Mouse (Mus musculus): ENCODE data around the gene Cox19. TPM values are rescaled to one million over a fixed set of nuclear protein-coding genes. Genes with fewer than 3 reads are reported as not detected.

Gene Cox19
- total and polyA plus RNA-seq, 3 experiments, result 10.0 to 40.8 (median 37.7) TPM

- TF ChIP-seq CTCF (IDR thresholded peaks at IDR 0.05; ENCODE audit: low read depth, low read length) (no peak), TAL1 (conservative IDR thresholded peaks at IDR 0.05; ENCODE audit: low read depth, low read length) (no peak), GATA2 (IDR thresholded peaks at IDR 0.05; ENCODE audit: borderline replicate concordance, low read depth, low read length) (no peak), POLR2AphosphoS5 (IDR thresholded peaks at IDR 0.05; ENCODE audit: insufficient replicate concordance, low read depth, low read length) (no peak), GATA1 (IDR thresholded peaks at IDR 0.05; ENCODE audit: borderline replicate concordance, low read length) (no peak)
- ATAC-seq (ENCODE audit: extremely low read depth, insufficient number of reproducible peaks, low FRiP score, poor library complexity, severe bottlenecking) (no peak), DNase-seq (ENCODE audit: low spot score) (no peak)
- Histone ChIP-seq H3K27me3 (ENCODE audit: insufficient read depth, low read length) (peaks cover 40% of the 10 kb centered on the region), H3K4me1 (ENCODE audit: insufficient read depth, low read depth, low read length) (peaks cover 35% of the 10 kb centered on the region), H3K4me3 (ENCODE audit: low read depth, low read length) (no peak overlapping the region), H3K36me3 (replicated peaks) (no peaks in the 10 kb centered on the region), H3K9me3 (replicated peaks) (peaks cover 5% of the 10 kb centered on the region)
Observed at GRCm38 (mm10) chr5:139294089-139294488, 57.1 kb downstream of the Cox19 start.

- peaks cover 36% of the 10 kb centered on the region for H3K4me1 ChIP-seq (ENCODE audit: insufficient read depth, low read depth, low read length)
- DNase-seq (ENCODE audit: low spot score) (no peak), ATAC-seq (ENCODE audit: extremely low read depth, insufficient number of reproducible peaks, low FRiP score, poor library complexity, severe bottlenecking) (no peak)
- H3K36me3 ChIP-seq (replicated peaks), result no peaks in the 10 kb centered on the region
- TF ChIP-seq GATA1 (IDR thresholded peaks at IDR 0.05; ENCODE audit: borderline replicate concordance, low read length) (no peak), TAL1 (conservative IDR thresholded peaks at IDR 0.05; ENCODE audit: low read depth, low read length) (no peak), GATA2 (IDR thresholded peaks at IDR 0.05; ENCODE audit: borderline replicate concordance, low read depth, low read length) (no peak), POLR2AphosphoS5 (IDR thresholded peaks at IDR 0.05; ENCODE audit: insufficient replicate concordance, low read depth, low read length) (no peak), CTCF (IDR thresholded peaks at IDR 0.05; ENCODE audit: low read depth, low read length) (no peak)
- H3K27me3 ChIP-seq (ENCODE audit: insufficient read depth, low read length), result peaks cover 31% of the 10 kb centered on the region
- H3K9me3 ChIP-seq (replicated peaks), result peaks cover 5% of the 10 kb centered on the region
- H3K4me3 ChIP-seq (ENCODE audit: low read depth, low read length), result no peak overlapping the region
Observed at GRCm38 (mm10) chr5:139291811-139292560, 59.2 kb downstream of the Cox19 start.

- peaks cover 49% of the 10 kb centered on the region for H3K4me1 ChIP-seq (ENCODE audit: insufficient read depth, low read depth, low read length)
- TF ChIP-seq GATA1 (IDR thresholded peaks at IDR 0.05; ENCODE audit: borderline replicate concordance, low read length) (no peak), CTCF (IDR thresholded peaks at IDR 0.05; ENCODE audit: low read depth, low read length) (no peak), GATA2 (IDR thresholded peaks at IDR 0.05; ENCODE audit: borderline replicate concordance, low read depth, low read length) (no peak), POLR2AphosphoS5 (IDR thresholded peaks at IDR 0.05; ENCODE audit: insufficient replicate concordance, low read depth, low read length) (no peak), TAL1 (conservative IDR thresholded peaks at IDR 0.05; ENCODE audit: low read depth, low read length) (no peak)
- H3K27me3 ChIP-seq (ENCODE audit: insufficient read depth, low read length), result peaks cover 31% of the 10 kb centered on the region
- H3K9me3 ChIP-seq (replicated peaks), result peaks cover 5% of the 10 kb centered on the region
- no peaks in the 10 kb centered on the region for H3K36me3 ChIP-seq (replicated peaks)
- no peak for ATAC-seq (ENCODE audit: extremely low read depth, insufficient number of reproducible peaks, low FRiP score, poor library complexity, severe bottlenecking)
- no peak overlapping the region for H3K4me3 ChIP-seq (ENCODE audit: low read depth, low read length)
- no peak for DNase-seq (ENCODE audit: low spot score)
Observed at GRCm38 (mm10) chr5:139290467-139291259, 60.6 kb downstream of the Cox19 start.

- peaks cover 60% of the 10 kb centered on the region for H3K4me1 ChIP-seq (ENCODE audit: insufficient read depth, low read depth, low read length)
- peaks cover 30% of the 10 kb centered on the region for H3K27me3 ChIP-seq (ENCODE audit: insufficient read depth, low read length)
- no peak overlapping the region for H3K4me3 ChIP-seq (ENCODE audit: low read depth, low read length)
- DNase-seq (ENCODE audit: low spot score), result no peak
- no peaks in the 10 kb centered on the region for H3K36me3 ChIP-seq (replicated peaks)
- no peak for ATAC-seq (ENCODE audit: extremely low read depth, insufficient number of reproducible peaks, low FRiP score, poor library complexity, severe bottlenecking)
- TF ChIP-seq TAL1 (conservative IDR thresholded peaks at IDR 0.05; ENCODE audit: low read depth, low read length) (no peak), GATA2 (IDR thresholded peaks at IDR 0.05; ENCODE audit: borderline replicate concordance, low read depth, low read length) (no peak), GATA1 (IDR thresholded peaks at IDR 0.05; ENCODE audit: borderline replicate concordance, low read length) (no peak), CTCF (IDR thresholded peaks at IDR 0.05; ENCODE audit: low read depth, low read length) (no peak), POLR2AphosphoS5 (IDR thresholded peaks at IDR 0.05; ENCODE audit: insufficient replicate concordance, low read depth, low read length) (no peak)
- no peaks in the 10 kb centered on the region for H3K9me3 ChIP-seq (replicated peaks)
Observed at GRCm38 (mm10) chr5:139288591-139288990, 62.6 kb downstream of the Cox19 start.

GRCm38 (mm10) chr5:139287787-139288186 is 63.4 kb downstream of the Cox19 start:
- H3K4me1 ChIP-seq (ENCODE audit: insufficient read depth, low read depth, low read length), result peaks cover 63% of the 10 kb centered on the region
- TF ChIP-seq TAL1 (conservative IDR thresholded peaks at IDR 0.05; ENCODE audit: low read depth, low read length) (no peak), POLR2AphosphoS5 (IDR thresholded peaks at IDR 0.05; ENCODE audit: insufficient replicate concordance, low read depth, low read length) (no peak), GATA1 (IDR thresholded peaks at IDR 0.05; ENCODE audit: borderline replicate concordance, low read length) (no peak), GATA2 (IDR thresholded peaks at IDR 0.05; ENCODE audit: borderline replicate concordance, low read depth, low read length) (no peak), CTCF (IDR thresholded peaks at IDR 0.05; ENCODE audit: low read depth, low read length) (no peak)
- H3K4me3 ChIP-seq (ENCODE audit: low read depth, low read length), result no peak overlapping the region; the same call in 1 of the 2 replicates
- no peaks in the 10 kb centered on the region for H3K36me3 ChIP-seq (replicated peaks)
- peaks cover 28% of the 10 kb centered on the region for H3K27me3 ChIP-seq (ENCODE audit: insufficient read depth, low read length)
- H3K9me3 ChIP-seq (replicated peaks), result no peaks in the 10 kb centered on the region
- ATAC-seq (ENCODE audit: extremely low read depth, insufficient number of reproducible peaks, low FRiP score, poor library complexity, severe bottlenecking) (no peak), DNase-seq (ENCODE audit: low spot score) (no peak)

- DNase-seq (ENCODE audit: low spot score) (peak; percentile 84), ATAC-seq (ENCODE audit: extremely low read depth, insufficient number of reproducible peaks, low FRiP score, poor library complexity, severe bottlenecking) (peak; percentile 79)
- no peaks in the 10 kb centered on the region for H3K36me3 ChIP-seq (replicated peaks)
- H3K9me3 ChIP-seq (replicated peaks), result no peaks in the 10 kb centered on the region
- TF ChIP-seq TAL1 (conservative IDR thresholded peaks at IDR 0.05; ENCODE audit: low read depth, low read length) (peak; percentile 50), GATA2 (IDR thresholded peaks at IDR 0.05; ENCODE audit: borderline replicate concordance, low read depth, low read length) (no peak)
- peaks cover 26% of the 10 kb centered on the region for H3K27me3 ChIP-seq (ENCODE audit: insufficient read depth, low read length)
- H3K4me3 ChIP-seq (ENCODE audit: low read depth, low read length), result peak overlapping the region; percentile 52; the same call in 1 of the 2 replicates
- peaks cover 66% of the 10 kb centered on the region for H3K4me1 ChIP-seq (ENCODE audit: insufficient read depth, low read depth, low read length)
Observed at GRCm38 (mm10) chr5:139287099-139287498, 64.1 kb downstream of the Cox19 start.

Other genes starting within 250 kb of the Cox19 start
- not detected in 2 replicates for gene Prkar1b, start 201.4 kb downstream of the Cox19 start, total RNA-seq (2014; fragmentation: Nextera tagmentation)
- 1.3 TPM in 1 of 2 replicates, not detected in the other for gene Prkar1b, start 201.4 kb downstream of the Cox19 start, total RNA-seq (2017)
- not detected in 2 replicates for gene Prkar1b, start 201.4 kb downstream of the Cox19 start, polyA plus RNA-seq (2012)
- gene Dnaaf5, start 201.2 kb downstream of the Cox19 start, total RNA-seq (2014; fragmentation: Nextera tagmentation), result 23.8 and 29.4 TPM in 2 replicates
- gene Dnaaf5, start 201.2 kb downstream of the Cox19 start, total RNA-seq (2017), result 9.8 and 10.1 TPM in 2 replicates
- gene Dnaaf5, start 201.2 kb downstream of the Cox19 start, polyA plus RNA-seq (2012), result 72.6 and 114 TPM in 2 replicates
- gene Sun1, start 150.8 kb downstream of the Cox19 start, total RNA-seq (2014; fragmentation: Nextera tagmentation), result 32.8 and 61.2 TPM in 2 replicates
- gene Sun1, start 150.8 kb downstream of the Cox19 start, total RNA-seq (2017), result 45.7 and 45.8 TPM in 2 replicates
- 7.6 and 11.8 TPM in 2 replicates for gene Sun1, start 150.8 kb downstream of the Cox19 start, polyA plus RNA-seq (2012)
- 37.3 and 45.3 TPM in 2 replicates for gene Get4, start 99.1 kb downstream of the Cox19 start, total RNA-seq (2014; fragmentation: Nextera tagmentation)
- gene Get4, start 99.1 kb downstream of the Cox19 start, total RNA-seq (2017), result 22.3 and 23.9 TPM in 2 replicates
- 68.0 and 71.2 TPM in 2 replicates for gene Get4, start 99.1 kb downstream of the Cox19 start, polyA plus RNA-seq (2012)
- gene Adap1, start 25.8 kb downstream of the Cox19 start, total RNA-seq (2014; fragmentation: Nextera tagmentation), result 1.2 and 2.3 TPM in 2 replicates
- 1.3 and 1.4 TPM in 2 replicates for gene Adap1, start 25.8 kb downstream of the Cox19 start, total RNA-seq (2017)
- 1.7 and 1.8 TPM in 2 replicates for gene Adap1, start 25.8 kb downstream of the Cox19 start, polyA plus RNA-seq (2012)
- not detected in 2 replicates for gene Cyp2w1, start 1.2 kb upstream of the Cox19 start, total RNA-seq (2014; fragmentation: Nextera tagmentation)
- not detected in 2 replicates for gene Cyp2w1, start 1.2 kb upstream of the Cox19 start, total RNA-seq (2017)
- not detected in 2 replicates for gene Cyp2w1, start 1.2 kb upstream of the Cox19 start, polyA plus RNA-seq (2012)
- gene Gpr146, start 26.3 kb upstream of the Cox19 start, total RNA-seq (2014; fragmentation: Nextera tagmentation), result 34.2 and 36.5 TPM in 2 replicates
- gene Gpr146, start 26.3 kb upstream of the Cox19 start, total RNA-seq (2017), result 26.8 and 27.4 TPM in 2 replicates
- 18.1 and 21.3 TPM in 2 replicates for gene Gpr146, start 26.3 kb upstream of the Cox19 start, polyA plus RNA-seq (2012)
- 0.83 TPM in 1 of 2 replicates, not detected in the other for gene C130050O18Rik, start 53.9 kb upstream of the Cox19 start, total RNA-seq (2014; fragmentation: Nextera tagmentation)
- gene C130050O18Rik, start 53.9 kb upstream of the Cox19 start, total RNA-seq (2017), result 0.06 and 0.33 TPM in 2 replicates
- 0.03 and 0.07 TPM in 2 replicates for gene C130050O18Rik, start 53.9 kb upstream of the Cox19 start, polyA plus RNA-seq (2012)
- gene Gper1, start 71.7 kb upstream of the Cox19 start, total RNA-seq (2014; fragmentation: Nextera tagmentation), result not detected in 2 replicates
- gene Gper1, start 71.7 kb upstream of the Cox19 start, total RNA-seq (2017), result not detected in 2 replicates
- gene Gper1, start 71.7 kb upstream of the Cox19 start, polyA plus RNA-seq (2012), result not detected in 2 replicates
- gene 3110082I17Rik, start 109.1 kb upstream of the Cox19 start, total RNA-seq (2014; fragmentation: Nextera tagmentation), result 12.7 and 16.4 TPM in 2 replicates
- gene 3110082I17Rik, start 109.1 kb upstream of the Cox19 start, total RNA-seq (2017), result 18.8 and 20.5 TPM in 2 replicates
- gene 3110082I17Rik, start 109.1 kb upstream of the Cox19 start, polyA plus RNA-seq (2012), result 48.6 and 62.6 TPM in 2 replicates
- 22.7 and 26.0 TPM in 2 replicates for gene Zfand2a, start 133.1 kb upstream of the Cox19 start, total RNA-seq (2014; fragmentation: Nextera tagmentation)
- gene Zfand2a, start 133.1 kb upstream of the Cox19 start, total RNA-seq (2017), result 10.2 and 13.7 TPM in 2 replicates
- 1.8 and 2.7 TPM in 2 replicates for gene Zfand2a, start 133.1 kb upstream of the Cox19 start, polyA plus RNA-seq (2012)
- gene Uncx, start 192.1 kb upstream of the Cox19 start, total RNA-seq (2014; fragmentation: Nextera tagmentation), result not detected in 2 replicates
- not detected in 2 replicates for gene Uncx, start 192.1 kb upstream of the Cox19 start, total RNA-seq (2017)
- not detected in 2 replicates for gene Uncx, start 192.1 kb upstream of the Cox19 start, polyA plus RNA-seq (2012)

Data from G1E (cell line).